Mouse (Mus musculus) urinary bladder, postnatal 10 days (tissue): ENCODE measurements around the gene Emc7.

Source experiments
- DNase-seq: peaks from one replicate; pipeline ENCODE4 v3.0.0; 2022; ENCODE audit warnings: low spot score

The Emc7 gene

DNA sequence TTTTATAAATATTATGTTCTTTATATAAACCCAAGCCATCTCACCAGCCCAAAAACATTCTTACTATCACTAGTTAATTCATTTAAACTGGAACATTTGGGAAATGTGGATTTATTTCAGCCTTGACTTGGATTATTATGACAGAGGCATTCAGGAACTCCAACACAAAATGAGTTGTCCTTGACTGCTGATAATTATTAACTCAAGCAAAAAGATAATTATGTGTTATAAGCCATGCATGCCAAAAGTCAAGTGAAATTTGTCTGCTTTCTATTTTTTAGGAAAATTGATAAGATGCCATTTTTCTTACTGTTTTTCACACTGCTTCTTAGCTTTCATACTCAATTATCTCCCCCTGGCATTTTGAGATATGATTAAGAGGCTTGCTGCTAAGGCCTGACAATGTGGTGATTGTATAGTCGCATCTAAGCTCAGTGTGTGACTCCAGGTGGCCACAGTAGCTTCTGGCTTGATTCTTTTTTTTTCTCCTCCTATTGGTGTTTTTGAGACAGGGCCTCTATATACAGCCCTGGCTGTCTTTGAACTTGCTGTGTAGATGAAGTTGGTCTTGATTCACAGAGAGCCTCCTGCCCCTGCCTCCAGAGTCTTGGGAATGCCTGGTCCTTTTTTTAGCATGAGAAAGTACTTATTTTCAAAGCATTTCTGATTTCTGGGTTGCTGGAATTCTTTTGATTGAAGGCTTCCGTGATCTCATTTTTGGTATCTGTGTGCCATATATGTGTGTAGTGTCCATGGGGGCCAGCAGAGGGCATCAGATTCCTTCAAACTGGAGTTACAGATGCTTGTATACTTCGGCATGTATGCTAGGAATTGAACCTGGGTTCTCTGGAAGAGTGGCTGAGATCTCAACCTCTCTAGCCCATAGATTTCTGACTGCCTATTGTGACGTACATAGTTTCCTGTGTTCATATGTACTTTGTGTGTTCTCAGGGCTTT is 66.0 kb downstream of the Emc7 start:
- DNase-seq = no peak
